Comparison of ENCODE assay signal across 8 mouse cellular contexts in genomic region chr14:87141777-87142176, GRCm38 (mm10). TPM values are rescaled to one million over a fixed set of nuclear protein-coding genes. Genes with fewer than 3 reads are reported as not detected.
A peak's percentile ranks its signal among the peaks of the same experiment; 100 is the strongest.
DNase-seq lines count a peak whose midpoint lies in the region; ATAC-seq lines count a peak whose summit lies in the region.

No protein-coding gene starts in this region.

- no peak for ATAC-seq in hindbrain, embryonic 13.5 days (ENCODE audit: low FRiP score)
- no peak for ATAC-seq in liver, embryonic 13.5 days (ENCODE audit: low read depth)
- ATAC-seq in neural tube, embryonic 14.5 days (ENCODE audit: low read depth): no peak

- H3K36me3 ChIP-seq in hindbrain, embryonic 13.5 days: no peaks in the 10 kb centered on the region
- peaks cover 15% of the 10 kb centered on the region for H3K36me3 ChIP-seq in liver, embryonic 13.5 days
- no peaks in the 10 kb centered on the region for H3K36me3 ChIP-seq in neural tube, embryonic 14.5 days (ENCODE audit: control insufficient read depth, insufficient read depth, low read length)

- no peaks in the 10 kb centered on the region for H3K9me3 ChIP-seq in hindbrain, embryonic 13.5 days
- H3K9me3 ChIP-seq in liver, embryonic 13.5 days (replicated peaks): no peaks in the 10 kb centered on the region
- H3K9me3 ChIP-seq in neural tube, embryonic 14.5 days (ENCODE audit: control insufficient read depth, low read length): no peaks in the 10 kb centered on the region

- peak overlapping the region; percentile 95 for H3K4me2 ChIP-seq in hindbrain, embryonic 13.5 days
- peak overlapping the region; percentile 70 for H3K4me2 ChIP-seq in liver, embryonic 13.5 days
- H3K4me2 ChIP-seq in neural tube, embryonic 14.5 days (ENCODE audit: low read depth, low read length): peak overlapping the region; percentile 77; the same call in 1 of the 2 replicates

- H3K4me1 ChIP-seq in hindbrain, embryonic 13.5 days (replicated peaks): peaks cover 9% of the 10 kb centered on the region
- H3K4me1 ChIP-seq in liver, embryonic 13.5 days (replicated peaks): peaks cover 30% of the 10 kb centered on the region
- H3K4me1 ChIP-seq in neural tube, embryonic 14.5 days (ENCODE audit: control insufficient read depth, insufficient read depth, low read length): no peaks in the 10 kb centered on the region

- no peak overlapping the region for H3K9ac ChIP-seq in hindbrain, embryonic 13.5 days
- peak overlapping the region; percentile 66 for H3K9ac ChIP-seq in liver, embryonic 13.5 days
- H3K9ac ChIP-seq in neural tube, embryonic 14.5 days (replicated peaks; ENCODE audit: low read depth, low read length): no peak overlapping the region

- H3K27ac ChIP-seq in hindbrain, embryonic 13.5 days: no peak overlapping the region
- peak overlapping the region; percentile 68; the same call in 1 of the 2 replicates for H3K27ac ChIP-seq in liver, embryonic 13.5 days
- H3K27ac ChIP-seq in neural tube, embryonic 14.5 days (ENCODE audit: low read depth, low read length): no peak overlapping the region

- 85% methylated on average over 11 of the region's 11 CpGs for WGBS in hindbrain, embryonic 13.5 days
- WGBS in liver, embryonic 13.5 days (ENCODE audit: insufficient replicate concordance): 81% methylated on average over 11 of the region's 11 CpGs
- WGBS in neural tube, embryonic 14.5 days: 91% methylated on average over 11 of the region's 11 CpGs

- peak; percentile 11 for DNase-seq in kidney, adult 18-20 months
- DNase-seq in kidney, postnatal 10 days: no peak
- DNase-seq in liver, embryonic 13.5 days: no peak
- DNase-seq in frontal cortex, postnatal 10 days (ENCODE audit: low spot score in 2 of 2): no peak
- DNase-seq in gastrocnemius, postnatal 4 days (ENCODE audit: low spot score in 2 of 2): no peak
- DNase-seq in right cerebral cortex, postnatal 10 days (ENCODE audit: low spot score in 2 of 2): no peak

- H3K4me3 ChIP-seq in hindbrain, embryonic 13.5 days: peak overlapping the region; percentile 71; the same call in 1 of the 2 replicates
- H3K4me3 ChIP-seq in liver, embryonic 13.5 days (replicated peaks): peak overlapping the region; percentile 75
- H3K4me3 ChIP-seq in neural tube, embryonic 14.5 days (ENCODE audit: low read depth, low read length): peak overlapping the region; percentile 51; the same call in 1 of the 2 replicates

- H3K27me3 ChIP-seq in hindbrain, embryonic 13.5 days: no peaks in the 10 kb centered on the region
- H3K27me3 ChIP-seq in liver, embryonic 13.5 days: no peaks in the 10 kb centered on the region
- no peaks in the 10 kb centered on the region for H3K27me3 ChIP-seq in neural tube, embryonic 14.5 days (ENCODE audit: control insufficient read depth, insufficient read depth, low read length)

RNA-seq across cellular contexts. Expression of gene Diaph3, which starts 0.7 kb away (rescaled TPM):
- polyA plus RNA-seq in hindbrain, embryonic 13.5 days (2015; fragmentation: Nextera tagmentation; extraction: Ambion mirVana): 3.4 and 4.3 TPM in 2 replicates
- polyA plus RNA-seq in liver, embryonic 13.5 days (2015; fragmentation: Nextera tagmentation; extraction: Ambion mirVana): 17.5 and 19.3 TPM in 2 replicates
- 2.2 and 2.5 TPM in 2 replicates for polyA plus RNA-seq in neural tube, embryonic 14.5 days (2014; fragmentation: Nextera tagmentation; extraction: Ambion mirVana)
- total RNA-seq in gastrocnemius, postnatal 4 days (2021): 10 to 100 TPM; 12.1 to 15.3 TPM
